Mouse (Mus musculus) thymus, postnatal 25 days (tissue): ENCODE measurements around the gene Rnf220.
A peak's percentile ranks its signal among the peaks of the same experiment; 100 is the strongest.

Experiments used
- DNase-seq: peaks from one replicate; pipeline ENCODE4 v3.0.0; 2022

Gene Rnf220

DNA sequence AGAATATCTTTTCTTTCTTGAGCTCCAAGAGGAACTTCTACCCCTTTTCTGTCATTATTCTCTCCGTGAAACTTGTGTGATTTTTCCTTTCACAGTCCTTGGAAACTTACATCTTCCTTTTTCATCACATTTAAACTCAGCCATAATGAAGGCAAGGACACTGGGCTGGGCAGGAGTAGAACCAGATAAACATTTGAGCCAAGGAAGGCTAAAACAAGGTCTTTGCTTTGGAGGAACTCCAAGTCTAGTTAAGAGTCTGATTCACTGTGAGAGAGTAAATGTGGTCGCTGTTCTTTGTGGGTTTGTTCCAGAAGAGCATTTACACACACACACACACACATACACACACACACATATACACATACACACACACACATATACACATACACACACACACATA is 205.2 kb downstream of the Rnf220 start:
- DNase-seq = no peak

DNA sequence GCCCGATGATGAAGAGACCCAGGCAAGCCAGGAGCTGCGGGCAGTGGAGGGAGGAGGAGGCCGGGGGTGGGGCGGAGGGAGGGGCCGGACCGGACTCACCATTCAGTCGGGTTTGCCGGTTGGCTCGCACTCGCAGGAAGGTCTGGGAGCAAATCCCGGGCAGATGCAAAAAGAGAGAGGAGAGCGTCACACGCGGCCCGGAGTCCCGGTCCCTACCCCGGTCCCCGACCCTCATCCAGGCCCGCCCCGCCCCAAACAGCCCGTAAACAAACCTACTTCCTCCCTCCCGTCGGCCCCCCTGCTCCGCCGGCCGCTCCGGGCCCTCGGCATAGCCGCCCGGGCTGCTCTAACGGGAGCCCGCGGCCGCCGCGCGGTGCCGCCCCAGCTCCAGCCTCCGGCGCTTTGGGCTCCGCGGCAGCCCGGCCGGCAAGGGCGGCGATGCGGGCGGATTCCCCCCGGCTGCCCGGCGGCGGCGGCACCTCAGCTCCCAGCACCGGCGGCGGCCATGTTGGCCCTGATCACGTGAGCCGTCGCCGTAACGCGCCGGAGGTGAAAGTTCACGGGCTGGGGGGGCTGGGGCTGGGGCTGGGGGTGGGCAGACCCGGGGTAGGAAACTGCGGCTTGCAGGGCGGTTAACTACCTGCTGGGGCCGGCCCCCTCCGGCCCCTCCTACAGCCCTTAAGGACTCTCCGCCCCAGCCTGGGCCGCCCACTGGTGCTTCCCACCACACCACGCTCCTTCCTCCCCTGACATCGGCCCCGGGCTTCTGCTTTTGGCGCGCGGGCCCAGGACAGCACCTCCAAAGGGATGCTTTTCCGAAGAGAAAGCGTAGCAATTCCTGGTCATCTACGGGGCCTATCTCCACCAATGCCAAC is 207.7 kb downstream of the Rnf220 start:
- DNase-seq = peak; percentile 80

DNA sequence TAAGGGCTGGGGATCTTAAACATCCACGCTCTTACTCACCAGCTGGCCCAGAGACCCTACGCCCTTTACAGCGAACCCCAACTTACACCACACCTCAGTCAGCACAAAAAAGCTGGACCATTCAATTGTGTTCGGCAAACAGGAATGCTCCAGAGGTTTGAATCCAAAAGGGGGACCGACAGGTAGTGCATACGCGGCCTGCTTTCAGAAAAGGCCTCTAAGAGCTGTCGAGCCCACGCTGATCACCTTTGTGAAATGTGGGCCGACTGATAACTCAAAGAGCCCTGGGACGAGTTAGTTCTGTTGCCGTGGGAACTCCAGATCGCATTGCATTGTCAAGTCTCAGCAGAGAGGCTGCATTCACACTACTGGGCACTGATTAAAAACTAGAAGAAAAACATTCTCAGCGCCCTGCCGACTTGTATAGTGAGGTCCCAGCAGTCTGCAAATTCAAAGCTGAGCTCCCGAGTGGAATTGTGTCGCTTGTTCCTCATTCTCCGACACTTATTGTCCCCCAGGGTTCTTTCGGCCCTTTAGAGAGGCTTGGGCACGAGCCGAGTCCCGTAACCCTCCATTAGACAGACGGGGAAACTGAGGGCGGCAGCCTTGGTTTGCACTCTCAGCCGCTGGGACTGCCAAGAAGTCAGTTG is 208.4 kb downstream of the Rnf220 start:
- no peak for DNase-seq

DNA sequence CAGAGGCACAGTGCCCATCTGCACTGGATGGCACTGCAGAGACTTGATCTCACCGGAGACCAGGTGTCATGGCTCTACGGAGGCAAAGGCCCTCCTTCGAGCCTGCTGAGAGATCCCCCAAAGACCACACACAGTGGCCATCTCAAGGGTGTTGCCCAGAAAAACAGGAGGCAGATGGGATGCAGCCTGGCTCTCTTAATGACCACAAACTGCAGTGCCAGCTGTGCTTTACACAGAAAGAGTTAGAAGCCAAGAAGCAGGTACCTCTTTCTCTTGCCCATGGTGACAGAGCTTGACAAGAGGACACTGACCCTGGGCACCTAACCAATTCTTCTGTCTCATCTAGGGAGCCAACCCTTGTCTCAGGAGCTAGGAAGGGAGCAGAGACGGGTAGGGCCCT is 212.5 kb downstream of the Rnf220 start:
- no peak for DNase-seq

DNA sequence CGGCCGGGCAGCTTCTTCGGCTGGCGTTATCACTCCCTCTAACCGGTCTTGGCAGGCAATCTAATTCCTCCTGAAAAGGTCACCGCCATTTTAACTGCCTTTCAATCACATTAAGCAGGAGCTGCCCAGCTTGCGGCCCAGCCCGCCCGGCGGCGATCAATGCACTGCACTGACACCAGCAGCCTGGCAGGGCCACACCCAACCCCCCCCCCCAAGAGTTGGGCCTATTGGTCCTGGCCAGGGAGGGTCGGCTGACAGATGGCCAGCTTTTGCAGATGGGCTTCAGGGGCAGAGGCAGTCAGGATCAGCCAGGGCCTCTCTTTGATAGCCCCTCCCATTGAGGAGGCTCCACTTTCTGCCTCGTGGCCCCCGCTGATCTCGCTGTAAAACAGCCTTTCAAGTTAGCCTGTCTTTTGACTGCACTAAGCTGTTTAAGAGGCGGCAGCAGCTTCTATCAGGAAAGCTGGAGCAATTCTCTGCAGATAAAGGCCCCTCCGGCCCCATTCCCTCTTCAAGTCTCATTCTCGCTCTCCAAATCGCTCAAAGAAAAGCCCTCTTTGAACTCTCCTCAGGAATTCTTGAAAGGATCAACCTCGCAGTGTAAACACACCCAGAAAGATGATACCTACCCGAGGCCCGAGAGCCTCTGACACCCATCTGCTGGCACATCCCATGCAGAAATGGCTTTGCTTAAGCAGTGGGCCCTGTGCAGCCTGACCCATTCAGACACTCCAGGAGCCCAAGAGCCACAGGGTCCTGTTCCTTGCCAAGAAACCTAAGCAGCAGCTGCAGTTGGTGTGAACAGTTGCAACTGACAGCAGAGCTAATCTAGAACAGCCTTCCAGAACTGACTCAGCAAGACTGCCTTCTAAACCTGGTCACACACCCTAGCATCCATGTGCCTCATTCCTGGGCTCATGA is 213.3 kb downstream of the Rnf220 start:
- no peak for DNase-seq

DNA sequence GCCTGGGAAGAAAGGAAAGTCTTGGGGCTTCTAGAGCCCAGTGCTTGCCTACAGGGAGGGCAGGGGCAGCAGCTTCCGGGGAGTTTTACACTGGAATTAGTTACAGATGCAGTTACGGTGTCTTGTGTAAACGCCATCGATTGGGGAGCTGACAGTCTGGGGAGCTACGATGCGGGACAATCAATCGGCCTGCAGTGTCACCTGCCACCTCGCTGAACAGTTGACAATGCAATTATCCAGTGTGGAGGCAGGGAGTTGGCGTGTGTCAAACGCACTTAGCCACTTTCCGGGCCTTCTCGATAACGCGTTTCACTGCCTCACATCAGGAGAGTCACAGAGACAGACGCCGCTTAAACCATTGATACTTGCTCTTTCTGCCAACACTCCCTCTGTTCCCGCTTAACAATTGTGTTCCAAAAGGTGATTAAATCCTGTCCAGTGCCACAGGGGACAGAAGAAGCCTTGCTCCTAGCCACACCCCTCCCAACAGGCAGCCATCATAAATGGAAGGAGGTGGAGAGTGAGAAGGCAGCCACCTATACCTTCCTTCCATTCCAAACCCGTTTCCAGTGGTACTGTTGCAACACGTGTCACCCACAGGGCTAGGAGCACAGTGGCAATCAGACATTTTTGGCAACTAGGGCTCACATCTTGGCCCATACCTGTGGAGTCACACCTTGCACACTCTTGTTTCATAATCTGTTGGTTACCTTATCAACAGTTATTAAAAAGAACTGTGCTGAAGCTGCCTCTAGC is 215.6 kb downstream of the Rnf220 start:
- no peak for DNase-seq

DNA sequence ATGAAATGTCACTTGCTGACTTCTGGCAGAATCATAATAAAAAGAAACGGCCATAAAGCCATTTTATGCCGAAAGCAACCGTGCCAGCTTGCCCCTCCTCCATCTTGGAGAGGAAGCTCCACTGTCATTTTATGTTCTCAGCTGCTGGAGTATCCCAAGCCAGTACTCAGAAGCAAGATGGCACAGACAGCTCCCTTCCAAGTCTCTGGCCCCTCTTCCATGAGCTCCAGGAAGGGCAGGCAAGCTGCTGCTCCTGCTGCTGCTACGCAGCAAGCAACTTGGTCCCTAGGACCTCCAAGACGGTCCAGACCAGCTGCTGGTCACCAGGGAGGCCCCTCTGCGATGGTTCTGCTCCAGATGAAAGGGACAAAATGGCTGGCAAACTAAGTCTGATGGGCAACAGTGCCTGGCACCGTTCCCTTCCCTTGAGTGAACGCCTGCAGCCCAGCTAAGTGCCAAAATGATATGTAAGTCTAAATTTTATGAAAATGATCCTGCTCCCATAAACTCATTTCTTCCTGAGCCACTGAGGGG is 216.4 kb downstream of the Rnf220 start:
- DNase-seq = no peak

DNA sequence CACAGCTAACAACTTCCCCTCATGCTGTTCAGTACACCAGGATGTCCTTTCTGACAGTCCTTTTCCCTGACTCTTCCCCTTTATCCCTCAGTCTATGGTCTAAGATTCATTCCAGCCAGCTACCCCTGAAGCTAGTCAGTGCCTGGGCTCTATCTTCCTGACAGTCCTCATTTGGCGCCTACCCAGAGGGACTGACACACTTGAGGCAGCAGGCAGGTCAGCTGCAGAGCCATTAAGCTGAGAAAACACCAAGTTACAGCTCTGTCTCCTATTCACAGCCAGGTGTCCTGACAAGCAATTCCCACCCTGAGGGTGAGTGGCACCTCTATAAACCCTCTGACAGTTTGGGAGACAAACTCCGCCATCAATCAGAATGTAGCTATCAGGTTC is 217.6 kb downstream of the Rnf220 start:
- DNase-seq = no peak

DNA sequence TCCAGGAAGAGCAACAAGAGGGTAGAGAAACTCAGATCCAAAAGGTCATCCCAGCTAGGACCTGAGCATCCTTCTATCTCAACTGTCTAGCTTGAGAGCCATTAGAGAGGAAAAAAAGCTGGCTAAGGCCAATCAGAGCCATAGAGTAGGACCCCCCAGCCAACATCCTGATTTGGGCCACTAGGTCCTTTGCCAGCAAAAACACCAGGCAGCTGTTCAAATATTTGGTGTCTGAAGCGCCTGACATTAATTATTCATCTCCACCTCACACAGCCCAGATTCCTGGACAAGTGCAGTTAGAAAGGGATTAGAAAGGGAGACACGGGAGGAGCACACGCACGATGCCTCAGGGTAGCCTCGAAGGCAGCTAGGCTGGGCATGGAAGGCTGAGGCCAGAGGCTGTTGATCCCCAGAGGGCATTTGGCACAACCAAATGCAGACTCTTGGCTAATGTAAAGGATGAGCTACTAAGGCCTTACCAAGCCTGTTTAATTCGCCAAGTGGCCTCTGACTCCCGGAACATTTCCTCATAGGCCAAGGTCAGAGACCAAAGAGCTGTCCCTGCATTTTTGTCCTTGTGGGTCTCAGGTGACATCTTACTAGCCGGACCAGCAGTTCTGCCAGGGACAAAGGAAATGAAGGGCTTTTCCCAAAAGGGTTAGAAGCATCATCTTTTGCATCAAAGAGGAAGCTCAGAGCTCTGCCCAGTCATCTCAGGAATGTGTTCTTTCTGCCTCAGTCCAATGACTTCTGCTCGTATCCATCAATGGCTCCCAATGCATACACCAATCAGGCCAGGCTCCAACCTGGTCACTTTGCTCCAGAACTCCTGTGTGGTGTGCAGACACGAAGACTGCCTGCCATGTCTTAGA is 218.2 kb downstream of the Rnf220 start:
- no peak for DNase-seq

DNA sequence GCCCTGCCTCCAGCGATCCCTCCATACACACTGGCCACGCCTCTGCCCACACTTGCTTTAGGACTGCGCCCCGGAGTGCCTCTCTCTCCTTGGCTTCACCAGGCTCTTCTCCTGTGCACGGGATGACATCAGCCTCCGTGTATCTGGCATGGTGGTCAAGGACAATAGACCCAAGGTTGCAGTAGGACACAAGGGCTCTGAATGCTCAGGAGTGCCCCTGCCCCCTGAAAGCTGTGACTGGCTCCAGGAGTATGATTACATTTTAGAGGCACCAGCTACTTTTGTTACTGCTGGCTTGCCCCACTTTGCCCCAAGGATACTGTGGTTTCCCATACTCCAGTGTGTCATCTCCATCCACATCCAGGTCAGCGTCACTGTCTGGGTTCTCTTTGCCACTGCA is 219.2 kb downstream of the Rnf220 start:
- no peak for DNase-seq

DNA sequence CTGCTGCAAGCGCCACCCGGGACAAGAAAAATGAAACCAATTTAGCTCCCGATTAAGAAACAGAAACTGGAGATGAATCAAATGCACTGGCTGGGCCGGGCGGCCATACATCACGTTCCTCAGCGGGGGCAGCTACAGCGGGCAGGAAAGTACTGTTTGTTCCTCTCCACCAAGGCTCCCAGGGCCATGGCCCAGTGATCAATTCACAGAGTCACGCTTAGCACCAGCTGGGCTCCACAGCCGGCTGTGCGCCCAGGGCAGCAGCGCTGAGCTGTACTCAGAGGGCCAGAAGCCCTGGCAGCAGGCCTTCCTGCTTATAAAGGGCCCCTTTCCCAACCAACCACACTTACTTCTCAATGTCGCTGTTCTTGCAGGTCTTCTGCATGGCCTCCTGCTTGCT is 219.8 kb downstream of the Rnf220 start:
- no peak for DNase-seq

DNA sequence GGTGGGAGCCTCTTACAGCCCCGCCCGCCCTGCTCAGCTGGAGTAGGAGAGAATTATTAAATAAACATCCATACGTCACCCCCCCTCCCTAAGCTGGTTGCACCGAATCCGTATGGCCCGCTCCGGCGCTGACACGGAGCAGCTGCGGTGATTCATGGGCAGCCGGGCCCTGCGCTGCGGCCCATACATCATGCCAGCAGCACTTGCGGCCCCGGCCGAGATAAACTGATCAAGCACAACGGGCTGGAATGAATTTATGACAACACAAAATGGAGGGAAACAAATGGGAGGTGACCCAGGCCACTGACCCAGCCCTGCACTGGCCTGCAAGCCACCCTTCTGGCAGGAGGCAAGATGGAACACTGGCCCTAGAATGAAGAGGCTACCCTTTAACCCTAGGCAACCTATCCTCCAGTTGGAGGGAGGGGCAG is 220.6 kb downstream of the Rnf220 start:
- DNase-seq = no peak

DNA sequence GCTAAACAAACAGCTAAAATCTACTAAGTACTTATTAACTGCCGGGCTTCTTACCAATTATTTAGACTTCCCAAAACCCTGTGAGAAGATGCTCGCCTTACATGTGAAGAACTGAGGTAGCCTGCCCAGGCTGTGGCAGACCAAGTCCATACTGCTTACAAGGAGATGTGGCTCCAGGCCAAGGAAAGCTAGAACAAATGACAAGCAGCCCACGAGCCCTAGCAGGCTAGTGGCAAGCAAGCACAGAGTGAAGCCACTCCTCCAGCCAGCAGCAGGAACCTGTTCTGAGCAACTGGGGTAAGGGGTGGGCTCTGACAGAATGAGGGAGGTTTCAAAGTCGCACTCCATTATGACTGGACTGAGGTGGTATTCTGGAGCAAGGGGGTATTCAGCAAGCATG is 222.1 kb downstream of the Rnf220 start:
- DNase-seq = no peak

DNA sequence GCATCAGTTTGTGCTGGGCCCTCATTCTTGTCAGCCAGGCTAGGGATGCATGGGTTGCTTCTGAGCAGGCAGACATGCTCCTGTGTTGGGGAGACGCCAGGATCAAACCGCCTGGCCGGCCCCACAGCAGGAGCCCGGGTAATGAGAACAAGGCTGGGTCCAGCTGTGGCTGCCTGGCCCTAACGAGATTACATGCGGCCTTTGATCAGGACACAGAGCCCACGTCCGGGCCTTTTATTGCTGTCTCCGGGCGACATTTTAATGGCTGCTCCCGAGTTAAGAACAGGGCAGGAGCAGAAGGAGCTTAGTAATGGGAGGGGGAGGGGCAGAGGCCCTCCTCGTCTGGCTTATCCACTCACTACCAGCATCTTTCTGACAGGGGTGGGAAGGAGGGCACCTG is 224.4 kb downstream of the Rnf220 start:
- no peak for DNase-seq

DNA sequence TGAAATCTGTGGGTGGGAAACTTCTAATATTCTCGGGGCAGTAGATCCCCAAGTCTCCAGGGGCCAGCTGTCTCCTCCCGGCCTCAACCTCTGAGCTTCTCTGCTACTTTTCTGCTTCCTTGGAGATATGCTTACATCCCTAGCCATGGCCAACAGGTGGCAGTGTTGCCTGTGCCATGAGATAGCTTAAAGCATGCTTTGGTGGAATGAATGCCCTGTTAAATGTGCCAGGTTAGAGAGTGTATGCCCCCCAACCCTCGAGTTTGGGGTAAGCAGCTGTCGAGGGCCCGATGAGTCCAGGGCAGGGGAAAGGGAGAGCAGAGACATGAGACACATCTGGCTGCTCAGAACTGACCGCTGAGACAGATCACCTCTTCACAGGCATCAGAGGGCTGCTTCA is 226.6 kb downstream of the Rnf220 start:
- peak; percentile 75 for DNase-seq

DNA sequence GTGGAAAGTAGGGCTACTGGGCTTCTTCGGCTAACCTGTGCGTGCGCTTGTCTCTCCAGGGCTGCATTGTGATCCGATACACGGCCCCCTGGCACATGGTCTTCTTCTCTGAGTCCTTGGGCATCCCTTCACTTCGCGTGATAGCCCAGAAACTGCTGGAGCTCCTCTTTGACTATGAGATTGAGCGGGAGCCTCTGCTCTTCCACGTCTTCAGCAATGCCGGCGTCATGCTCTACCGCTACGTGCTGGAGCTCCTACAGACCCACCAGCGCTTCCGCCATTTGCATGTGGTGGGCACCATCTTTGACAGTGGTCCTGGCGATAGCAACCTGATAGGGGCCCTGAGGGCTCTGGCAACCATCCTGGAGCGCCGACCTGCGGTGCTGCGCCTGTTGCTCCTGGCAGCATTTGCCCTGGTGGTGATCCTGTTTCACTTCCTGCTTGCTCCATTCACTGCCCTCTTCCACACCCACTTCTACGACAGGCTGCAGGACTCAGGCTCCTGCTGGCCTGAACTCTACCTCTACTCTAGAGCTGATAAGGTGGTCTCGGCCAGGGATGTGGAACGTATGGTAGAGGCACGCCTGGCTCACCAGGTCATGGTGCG is 228.9 kb downstream of the Rnf220 start:
- DNase-seq = no peak

DNA sequence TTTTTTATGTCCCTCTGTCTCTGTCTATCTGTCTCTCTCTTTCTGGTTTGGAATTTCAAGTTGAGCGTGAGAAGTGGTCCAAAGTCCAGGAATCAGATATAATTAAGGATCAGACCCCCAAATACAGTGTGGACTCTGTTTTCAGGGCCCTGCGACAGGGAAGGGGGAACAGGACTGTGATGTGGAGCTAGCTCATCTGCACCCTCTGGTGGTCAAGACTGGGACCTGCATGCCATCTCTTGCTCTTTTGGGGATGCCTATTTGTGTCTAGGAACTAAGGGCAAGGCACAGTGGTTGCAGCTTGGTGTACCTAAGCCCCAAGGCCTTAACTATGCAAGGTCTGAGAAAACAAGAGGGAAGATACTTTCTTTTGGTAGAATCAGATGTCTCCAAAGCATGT is 229.6 kb downstream of the Rnf220 start:
- DNase-seq = peak; percentile 80

DNA sequence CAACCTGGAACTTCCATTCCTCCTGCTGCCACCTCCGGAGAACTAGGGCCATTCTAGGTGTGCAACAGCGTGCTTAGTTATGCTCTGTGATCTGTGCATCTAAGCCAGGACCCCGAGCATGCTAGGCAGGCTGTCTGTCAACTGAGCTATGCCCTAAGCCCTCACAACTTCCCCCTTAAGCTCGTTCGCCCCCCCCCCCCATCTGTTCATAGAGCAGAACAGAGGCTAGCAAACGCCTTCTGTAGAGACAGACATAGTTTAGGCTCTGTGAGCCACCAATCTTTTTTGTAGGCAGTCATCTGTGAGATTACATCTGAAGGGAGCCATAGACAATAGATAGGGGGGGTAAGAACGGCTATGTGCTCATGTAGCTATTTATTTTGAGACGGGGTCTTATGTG is 233.9 kb downstream of the Rnf220 start:
- DNase-seq = no peak

DNA sequence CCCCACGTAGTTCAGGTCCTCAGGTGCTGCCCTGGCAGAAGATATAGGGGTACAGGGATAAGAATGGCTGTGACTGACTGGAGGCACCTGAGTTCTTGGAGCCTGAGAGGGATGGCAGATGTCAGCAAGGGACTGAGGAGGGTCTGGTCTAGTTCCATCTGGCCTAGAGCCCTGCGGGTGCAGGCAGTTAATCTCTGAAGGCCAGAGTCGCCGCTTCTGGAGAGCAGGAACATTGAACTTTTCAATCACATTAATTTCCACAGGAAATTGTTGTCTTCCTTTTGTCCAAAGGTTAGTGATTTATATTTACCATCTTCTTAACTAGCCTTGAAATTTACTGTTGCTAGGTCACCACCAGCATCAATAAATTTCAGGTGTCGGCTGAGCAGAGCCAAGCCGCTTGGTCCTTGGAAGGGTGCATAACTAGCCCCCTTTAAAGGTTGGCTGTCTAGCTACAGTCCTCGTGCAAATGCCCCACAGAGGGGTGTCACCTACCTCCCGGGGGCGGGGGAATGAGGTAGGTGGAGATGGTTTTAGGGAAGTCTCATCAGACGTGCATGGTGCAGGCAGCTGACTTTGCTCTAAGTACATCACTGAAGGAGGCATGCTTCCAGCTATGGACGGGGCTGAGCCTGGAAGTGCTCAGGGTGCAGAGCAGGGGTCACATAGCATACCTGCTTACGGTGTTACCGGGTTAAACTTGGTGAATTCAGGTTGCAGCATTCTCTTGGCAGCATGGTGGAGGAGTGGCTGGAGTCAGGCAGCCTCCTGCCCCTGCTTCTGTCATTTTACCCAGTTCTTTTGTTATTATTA is 234.5 kb downstream of the Rnf220 start:
- DNase-seq = no peak

DNA sequence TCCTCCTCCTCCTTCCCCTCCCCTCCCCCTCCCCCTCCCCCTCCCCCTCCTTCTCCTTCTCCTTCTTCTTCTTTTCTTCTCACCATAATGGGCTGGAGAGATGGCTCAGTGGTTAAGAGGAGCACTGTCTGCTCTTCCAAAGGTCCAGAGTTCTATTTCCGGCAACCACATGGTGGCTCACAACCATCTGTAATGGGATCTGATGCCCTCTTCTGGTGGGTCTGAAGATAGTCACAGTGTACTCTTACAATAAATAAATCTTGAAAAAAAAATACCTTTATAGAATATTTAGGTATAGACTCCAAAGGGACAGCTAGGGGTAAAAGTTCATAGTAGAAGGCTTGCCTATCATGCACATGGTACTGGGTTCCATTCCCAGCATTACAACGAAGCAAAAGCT is 235.6 kb downstream of the Rnf220 start:
- DNase-seq = no peak
